Mouse (Mus musculus) embryo, embryonic 11.5 days (tissue): ENCODE measurements around the gene C1ql2.

Experiments used
- DNase-seq: peaks from one replicate; pipeline ENCODE4 v3.0.0-alpha.2; 2012; ENCODE audit warnings: low read depth, low spot score

Gene C1ql2

DNA sequence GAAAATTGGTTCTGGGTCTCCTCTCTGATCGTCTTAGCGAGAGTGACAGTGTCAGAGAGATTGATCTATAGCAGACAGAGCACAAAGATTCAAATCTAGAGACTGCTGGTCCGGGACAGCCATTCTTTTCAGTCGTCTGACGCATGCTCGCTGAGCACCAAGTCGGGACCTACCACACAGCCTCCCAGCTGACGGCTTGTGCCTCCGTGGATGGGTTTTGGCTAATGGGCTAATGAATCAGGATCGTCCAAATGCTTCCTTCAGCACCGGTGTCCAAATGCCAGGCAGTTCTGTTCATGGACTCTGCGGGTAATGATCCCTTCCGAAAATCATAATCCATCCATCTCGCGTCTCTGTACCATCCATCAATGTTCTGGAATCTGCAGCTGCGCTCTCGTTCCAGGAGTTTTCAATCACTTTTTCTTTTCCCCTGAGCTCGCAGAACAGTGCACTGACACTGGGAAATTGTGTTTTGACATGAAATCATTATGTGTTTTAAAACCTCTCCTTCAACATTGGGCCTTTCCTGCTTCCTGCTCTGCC lies 44.7 kb downstream of the C1ql2 start:
- DNase-seq, result no peak

DNA sequence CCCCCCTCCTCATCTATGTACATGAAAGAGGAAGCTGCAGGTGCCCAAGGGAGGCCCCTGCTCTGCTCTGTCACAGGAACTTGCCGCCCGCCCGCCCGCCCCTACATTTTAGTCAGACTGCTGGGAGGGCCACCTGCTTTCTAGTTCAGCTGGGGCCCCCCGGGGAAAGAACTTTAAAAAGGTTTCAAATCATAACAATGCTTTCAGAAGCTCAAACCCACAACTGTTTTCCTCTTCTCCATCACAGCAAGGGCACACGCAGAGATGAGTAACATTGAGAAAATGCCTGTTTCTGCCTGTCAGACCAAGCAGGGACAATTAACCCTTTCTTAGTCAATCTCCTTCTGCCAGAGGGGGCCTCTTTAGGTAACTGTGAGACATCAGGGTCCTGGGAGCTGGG lies 49.4 kb downstream of the C1ql2 start:
- no peak for DNase-seq

DNA sequence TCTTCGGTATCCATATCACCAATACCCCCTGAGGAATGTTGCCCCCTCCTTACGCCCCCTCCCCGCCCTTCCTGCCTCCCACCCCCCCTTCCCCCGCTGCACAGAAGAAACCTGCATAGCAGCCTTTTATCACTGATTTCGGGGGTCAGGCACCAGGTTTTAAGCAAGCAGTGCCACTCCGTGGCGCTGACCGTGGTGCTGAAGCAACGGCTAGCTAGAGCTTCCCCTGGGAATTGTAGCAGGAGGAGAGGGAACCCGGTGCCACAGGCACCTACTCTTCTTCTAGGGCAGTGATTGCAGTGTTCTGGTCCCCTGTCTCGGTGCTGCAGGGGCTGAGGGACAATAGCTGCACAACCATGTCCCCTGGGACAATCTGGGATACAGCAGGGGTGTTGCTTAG lies 50.0 kb downstream of the C1ql2 start:
- peak; percentile 66 for DNase-seq
